Mouse (Mus musculus) adrenal gland (tissue): Measurements from ENCODE around the gene Ikzf3.

ENCODE experiments used
- intact Hi-C: fragments of 180-260 bp; cut with DNase I; formaldehyde crosslinking; loops from one replicate; pipeline ENCODE4 v1.15.1; 2025
- long read RNA-seq, 2 experiments: library from polyadenylated mRNA; unstranded; transcript quantifications; one replicate each; pipeline ENCODE4 v2.0.0; 2020; ENCODE audit warnings: borderline replicate concordance in 1 of 2; ENCODE audit not compliant: insufficient replicate concordance in 1 of 2

Gene Ikzf3
- long read RNA-seq, experiment 1, result 0 reads
- long read RNA-seq, experiment 2, result 0 reads

GRCm38 (mm10) chr11:98545711-98546231 lies at the start of gene Ikzf3:
Gene Ikzf3, minus strand, starts transcription at chr11:98546031.
- intact Hi-C loops, result no loop called here

GRCm38 (mm10) chr11:98595473-98595872 lies 49.6 kb upstream of the Ikzf3 start:
- intact Hi-C loops, result no loop called here

- intact Hi-C loops, result no loop called here
These were observed 49.2 kb upstream of the Ikzf3 start for GRCm38 (mm10) chr11:98595021-98595420.

- intact Hi-C loops, result no loop called here
These were observed 45.0 kb upstream of the Ikzf3 start for GRCm38 (mm10) chr11:98590548-98591445.

- intact Hi-C loops, result no loop called here
These were observed 43.5 kb upstream of the Ikzf3 start for GRCm38 (mm10) chr11:98589306-98589705.

GRCm38 (mm10) chr11:98588833-98589281 lies 43.0 kb upstream of the Ikzf3 start:
- intact Hi-C loops, result no loop called here

- intact Hi-C loops, result no loop called here
These were observed 42.1 kb upstream of the Ikzf3 start for GRCm38 (mm10) chr11:98587684-98588546.

- intact Hi-C loops, result no loop called here
These were observed 41.2 kb upstream of the Ikzf3 start, which contains the start of gene Ormdl3 for GRCm38 (mm10) chr11:98586892-98587563. Gene Ormdl3, minus strand, starts transcription at chr11:98587368.

- intact Hi-C loops, result no loop called here
These were observed 40.5 kb upstream of the Ikzf3 start for GRCm38 (mm10) chr11:98586087-98586891.

- intact Hi-C loops, result no loop called here
These were observed 38.9 kb upstream of the Ikzf3 start for GRCm38 (mm10) chr11:98584629-98585177.

- intact Hi-C loops, result no loop called here
These were observed 38.3 kb upstream of the Ikzf3 start for GRCm38 (mm10) chr11:98584146-98584545.

- intact Hi-C loops, result no loop called here
These were observed 37.7 kb upstream of the Ikzf3 start for GRCm38 (mm10) chr11:98583571-98583970.

- intact Hi-C loops, result no loop called here
These were observed 37.4 kb upstream of the Ikzf3 start for GRCm38 (mm10) chr11:98583265-98583552.

- intact Hi-C loops, result no loop called here
These were observed 36.9 kb upstream of the Ikzf3 start for GRCm38 (mm10) chr11:98582551-98583264.

- intact Hi-C loops, result no loop called here
These were observed 36.2 kb upstream of the Ikzf3 start for GRCm38 (mm10) chr11:98582030-98582388.

GRCm38 (mm10) chr11:98581286-98582029 lies 35.6 kb upstream of the Ikzf3 start:
- intact Hi-C loops, result no loop called here

- intact Hi-C loops, result no loop called here
These were observed 34.7 kb upstream of the Ikzf3 start for GRCm38 (mm10) chr11:98580301-98581121.

GRCm38 (mm10) chr11:98577776-98578175 lies 31.9 kb upstream of the Ikzf3 start:
- intact Hi-C loops, result no loop called here
